Mouse (Mus musculus) liver, postnatal 0 days (tissue): ENCODE results near the gene 9630041A04Rik. TPM values are rescaled to one million over a fixed set of nuclear protein-coding genes. Genes with fewer than 3 reads are reported as not detected.

Source experiments
- ATAC-seq: fragments of 200-750 bp; cut with Nextera tagmentation; 2 replicates; pipeline ENCODE4 v1.8.0; 2017; ENCODE audit warnings: mild to moderate bottlenecking, moderate library complexity
- DNase-seq: peaks from one replicate; pipeline ENCODE4 v3.0.0-alpha.2; 2016
- H3K27ac ChIP-seq: fragments of 300-500 bp; sonication (generic); 2 replicates; pipeline ENCODE4 v1.5.1; 2014; ENCODE audit warnings: antibody characterized with exemption, moderate library complexity, mild to moderate bottlenecking, low read depth
- H3K27me3 ChIP-seq: fragments of 300-500 bp; sonication (generic); 2 replicates; pipeline ENCODE4 v1.6.1; 2014; ENCODE audit warnings: low read length, control low read depth, mixed read lengths; ENCODE audit not compliant: insufficient read depth
- H3K36me3 ChIP-seq: fragments of 300-500 bp; sonication (generic); replicated peaks from 2 replicates; pipeline ENCODE4 v1.6.1; 2014; ENCODE audit warnings: mild to moderate bottlenecking, control low read depth, low read length, moderate library complexity, mixed read lengths; ENCODE audit not compliant: insufficient read depth
- H3K4me1 ChIP-seq: fragments of 300-500 bp; sonication (generic); 2 replicates; pipeline ENCODE4 v1.6.1; 2014; ENCODE audit warnings: antibody characterized with exemption, mild to moderate bottlenecking, control low read depth; ENCODE audit not compliant: insufficient read depth
- H3K4me2 ChIP-seq: fragments of 300-500 bp; sonication (generic); 2 replicates; pipeline ENCODE4 v1.6.1; 2014; ENCODE audit warnings: low read depth, mild to moderate bottlenecking, low read length, moderate library complexity, mixed read lengths
- H3K4me3 ChIP-seq: fragments of 300-500 bp; sonication (generic); 2 replicates; pipeline ENCODE4 v1.5.1; 2014; ENCODE audit warnings: low read depth, low read length
- H3K9ac ChIP-seq: fragments of 300-500 bp; sonication (generic); replicated peaks from 2 replicates; pipeline ENCODE4 v1.6.1; 2014; ENCODE audit warnings: mild to moderate bottlenecking, moderate library complexity
- H3K9me3 ChIP-seq: fragments of 300-500 bp; sonication (generic); 2 replicates; pipeline ENCODE4 v1.6.1; 2016; ENCODE audit warnings: mild to moderate bottlenecking, control low read depth, low read length, mixed read lengths
- CTCF ChIP-seq: sonication (generic); IDR thresholded peaks from 2 replicates; pipeline ENCODE4 v1.5.1; 2016; ENCODE audit warnings: antibody characterized with exemption, low read depth
- EP300 ChIP-seq: IDR thresholded peaks from 2 replicates; pipeline ENCODE4 v1.6.1; 2016; ENCODE audit warnings: antibody characterized with exemption, low read depth, mild to moderate bottlenecking
- WGBS: fragments of 180-500 bp; shearing (Covaris S2); extraction: QIAGEN DNeasy Blood & Tissue Kit; methylation state at CpG from one replicate; pipeline ENCODE4 v1.1.7; 2014; ENCODE audit not compliant: insufficient replicate concordance; 5-methylcytosine and 5-hydroxymethylcytosine counted together
- polyA plus RNA-seq: library from polyadenylated mRNA; unstranded; fragments of >200 nt; fragmentation: Nextera tagmentation; extraction: Ambion mirVana; gene quantifications from 2 replicates; pipeline ENCODE4 v1.2.1, GENCODE M21; 2015

The 9630041A04Rik gene
- polyA plus RNA-seq, 1 experiment from 2014 or later = not detected

- no peak for DNase-seq
- Histone ChIP-seq H3K36me3 (no peaks in the 10 kb centered on the region), H3K4me1 (no peaks in the 10 kb centered on the region), H3K4me2 (no peak overlapping the region), H3K4me3 (no peak overlapping the region), H3K9me3 (no peaks in the 10 kb centered on the region), H3K9ac (no peak overlapping the region), H3K27me3 (no peaks in the 10 kb centered on the region), H3K27ac (no peak overlapping the region)
- TF ChIP-seq CTCF = no peak
- TF ChIP-seq EP300 = no peak
- 66% methylated on average over 4 of the region's 4 CpGs for WGBS
- no peak for ATAC-seq
Observed at GRCm38 (mm10) chr9:101924829-101925228, 63.2 kb downstream of the 9630041A04Rik start.

GRCm38 (mm10) chr9:101933946-101934573 is 72.4 kb downstream of the 9630041A04Rik start:
- no peak overlapping the region for H3K9ac ChIP-seq
- DNase-seq (no peak), ATAC-seq (no peak)
- no peaks in the 10 kb centered on the region for H3K36me3 ChIP-seq
- H3K9me3 ChIP-seq = no peaks in the 10 kb centered on the region
- H3K4me2 ChIP-seq = no peak overlapping the region
- H3K27me3 ChIP-seq = no peaks in the 10 kb centered on the region
- no peak for TF ChIP-seq CTCF
- no peak for TF ChIP-seq EP300
- WGBS = 64% methylated on average over 8 of the region's 8 CpGs
- no peaks in the 10 kb centered on the region for H3K4me1 ChIP-seq
- no peak overlapping the region for H3K27ac ChIP-seq
- H3K4me3 ChIP-seq = no peak overlapping the region

GRCm38 (mm10) chr9:101934887-101935286 is 73.2 kb downstream of the 9630041A04Rik start:
- Histone ChIP-seq H3K27ac (no peak overlapping the region), H3K9me3 (no peaks in the 10 kb centered on the region), H3K36me3 (no peaks in the 10 kb centered on the region), H3K9ac (no peak overlapping the region), H3K27me3 (no peaks in the 10 kb centered on the region), H3K4me2 (no peak overlapping the region), H3K4me1 (no peaks in the 10 kb centered on the region), H3K4me3 (no peak overlapping the region)
- no peak for DNase-seq
- no peak for ATAC-seq
- TF ChIP-seq CTCF (no peak), EP300 (no peak)
- whole genome bisulfite sequencing = 74% methylated on average over 8 of the region's 8 CpGs

GRCm38 (mm10) chr9:101938066-101938465 is 76.4 kb downstream of the 9630041A04Rik start:
- DNase-seq = no peak
- no peak overlapping the region for H3K4me2 ChIP-seq
- no peaks in the 10 kb centered on the region for H3K4me1 ChIP-seq
- no peaks in the 10 kb centered on the region for H3K9me3 ChIP-seq
- H3K27ac ChIP-seq = no peak overlapping the region
- H3K36me3 ChIP-seq = no peaks in the 10 kb centered on the region
- no peaks in the 10 kb centered on the region for H3K27me3 ChIP-seq
- no peak for ATAC-seq
- no peak overlapping the region for H3K4me3 ChIP-seq
- WGBS = 76% methylated on average over 4 of the region's 4 CpGs
- no peak overlapping the region for H3K9ac ChIP-seq
- TF ChIP-seq CTCF (no peak), EP300 (no peak)

GRCm38 (mm10) chr9:101939006-101939405 is 77.4 kb downstream of the 9630041A04Rik start:
- H3K27me3 ChIP-seq = no peaks in the 10 kb centered on the region
- H3K9me3 ChIP-seq = no peaks in the 10 kb centered on the region
- H3K9ac ChIP-seq = no peak overlapping the region
- no peaks in the 10 kb centered on the region for H3K36me3 ChIP-seq
- no peak overlapping the region for H3K4me2 ChIP-seq
- H3K27ac ChIP-seq = no peak overlapping the region
- no peak for TF ChIP-seq CTCF
- no peak for TF ChIP-seq EP300
- no peak overlapping the region for H3K4me3 ChIP-seq
- WGBS = 90% methylated on average over 5 of the region's 5 CpGs
- H3K4me1 ChIP-seq = no peaks in the 10 kb centered on the region
- DNase-seq (no peak), ATAC-seq (no peak)

GRCm38 (mm10) chr9:101940182-101940581 is 78.5 kb downstream of the 9630041A04Rik start:
- DNase-seq (no peak), ATAC-seq (no peak)
- H3K4me3 ChIP-seq = no peak overlapping the region
- no peaks in the 10 kb centered on the region for H3K27me3 ChIP-seq
- H3K27ac ChIP-seq = no peak overlapping the region
- H3K4me2 ChIP-seq = no peak overlapping the region
- H3K4me1 ChIP-seq = no peaks in the 10 kb centered on the region
- H3K36me3 ChIP-seq = no peaks in the 10 kb centered on the region
- no peak for TF ChIP-seq CTCF
- TF ChIP-seq EP300 = 0 out of 2 replicates have a peak, but pooled peaks have one; percentile 6
- no peak overlapping the region for H3K9ac ChIP-seq
- WGBS = 45% methylated on average over 3 of the region's 3 CpGs
- H3K9me3 ChIP-seq = no peaks in the 10 kb centered on the region
